ENCODE assay signal across 10 mouse cellular contexts in the genomic region with DNA sequence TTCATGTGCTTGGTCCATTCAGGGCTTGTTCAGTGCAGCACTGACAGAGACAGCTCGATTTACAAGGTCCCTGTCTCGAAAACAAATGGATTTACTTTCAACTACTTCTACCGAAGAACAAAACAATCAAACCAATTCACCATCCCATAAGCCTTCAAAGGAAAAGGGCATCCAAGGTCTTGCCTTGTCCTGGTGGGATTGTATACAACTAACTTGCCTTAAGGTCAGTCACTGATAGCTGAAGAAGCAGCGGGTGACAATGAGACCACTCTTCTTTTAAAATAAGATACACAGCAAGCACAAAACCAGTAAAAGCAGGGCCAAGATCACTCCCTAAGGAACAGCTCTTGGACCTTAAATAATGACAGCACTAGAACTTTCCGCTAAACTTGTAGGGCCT. TPM values are rescaled to one million over a fixed set of nuclear protein-coding genes. Genes with fewer than 3 reads are reported as not detected.
DNase-seq lines count a peak whose midpoint lies in the region; ATAC-seq and TF ChIP-seq lines count a peak whose summit lies in the region.
"Had no signal": no experiment of that assay in that cellular context is flagged by ENCODE, and none has a peak within 500 bp of the region (broad histone marks: within the 10 kb centered on the region; RNA-seq: fewer than 3 reads in every experiment).

No protein-coding gene starts in this region.

- 51% methylated on average over 5 of the region's 5 CpGs for whole genome bisulfite sequencing in forebrain, embryonic 12.5 days
- WGBS in limb, embryonic 10.5 days = 39% methylated on average over 5 of the region's 5 CpGs
- 18% methylated on average over 5 of the region's 5 CpGs for WGBS in neural tube, embryonic 15.5 days

- H3K9me3 ChIP-seq in forebrain, embryonic 12.5 days = no peaks in the 10 kb centered on the region
- no peaks in the 10 kb centered on the region for H3K9me3 ChIP-seq in limb, embryonic 10.5 days (replicated peaks)
- no peaks in the 10 kb centered on the region for H3K9me3 ChIP-seq in neural tube, embryonic 15.5 days (replicated peaks)

- peak overlapping the region; percentile 97; the same call in 1 of the 2 replicates for H3K4me3 ChIP-seq in layer of hippocampus, adult 2 months
- peak overlapping the region; percentile 97 for H3K4me3 ChIP-seq in forebrain, embryonic 12.5 days (replicated peaks)
- peak overlapping the region; percentile 93; the same call in 1 of the 2 replicates for H3K4me3 ChIP-seq in limb, embryonic 10.5 days
- H3K4me3 ChIP-seq in neural tube, embryonic 15.5 days (replicated peaks) = peak overlapping the region; percentile 94

- DNase-seq in layer of hippocampus, adult 2 months (ENCODE audit: low spot score in 2 of 2) = no peak
- DNase-seq in layer of hippocampus, adult 8-10 months (ENCODE audit: low spot score in 2 of 2) = no peak
- DNase-seq in limb, embryonic 10.5 days (ENCODE audit: low spot score) = no peak
- no peak for DNase-seq in kidney, postnatal 4 days
- DNase-seq: lung, postnatal 4 days; thymus, postnatal 14 days had no signal

- H3K36me3 ChIP-seq in forebrain, embryonic 12.5 days (replicated peaks) = peaks cover 23% of the 10 kb centered on the region
- peaks cover 23% of the 10 kb centered on the region for H3K36me3 ChIP-seq in limb, embryonic 10.5 days
- H3K36me3 ChIP-seq in neural tube, embryonic 15.5 days = no peaks in the 10 kb centered on the region

- no peak for TF ChIP-seq CTCF in layer of hippocampus, adult 2 months (conservative IDR thresholded peaks at IDR 0.05)

- H3K4me2 ChIP-seq in forebrain, embryonic 12.5 days = peak overlapping the region; percentile 82
- peak overlapping the region; percentile 89 for H3K4me2 ChIP-seq in neural tube, embryonic 15.5 days

- H3K4me1 ChIP-seq in forebrain, embryonic 12.5 days = peaks cover 43% of the 10 kb centered on the region
- peaks cover 56% of the 10 kb centered on the region for H3K4me1 ChIP-seq in limb, embryonic 10.5 days
- peaks cover 64% of the 10 kb centered on the region for H3K4me1 ChIP-seq in neural tube, embryonic 15.5 days

- no peaks in the 10 kb centered on the region for H3K27me3 ChIP-seq in forebrain, embryonic 12.5 days
- H3K27me3 ChIP-seq in limb, embryonic 10.5 days (ENCODE audit: low read depth, poor library complexity, severe bottlenecking) = no peaks in the 10 kb centered on the region
- no peaks in the 10 kb centered on the region for H3K27me3 ChIP-seq in neural tube, embryonic 15.5 days (replicated peaks)

- peak overlapping the region; percentile 94; the same call in 1 of the 2 replicates for H3K27ac ChIP-seq in layer of hippocampus, adult 2 months
- H3K27ac ChIP-seq in forebrain, embryonic 12.5 days = no peak overlapping the region; the same call in 1 of the 2 replicates
- no peak overlapping the region for H3K27ac ChIP-seq in limb, embryonic 10.5 days
- peak overlapping the region; percentile 94; the same call in 1 of the 2 replicates for H3K27ac ChIP-seq in neural tube, embryonic 15.5 days (replicated peaks)

- no peak for ATAC-seq in forebrain, embryonic 12.5 days (ENCODE audit: low FRiP score)
- no peak for ATAC-seq in neural tube, embryonic 15.5 days (ENCODE audit: low FRiP score)
- ATAC-seq in megakaryocyte progenitor cell, adult 5-6 weeks (replicated peaks; ENCODE audit: poor library complexity) = no peak
- no peak for ATAC-seq in cerebellum, adult (ENCODE audit: insufficient number of reproducible peaks, low FRiP score, low TSS enrichment)

- 0 out of 2 replicates have a peak overlapping the region, but pooled peaks have one; percentile 17 for H3K9ac ChIP-seq in forebrain, embryonic 12.5 days
- peak overlapping the region; percentile 90 for H3K9ac ChIP-seq in neural tube, embryonic 15.5 days (replicated peaks)

RNA-seq across cellular contexts. Expression of gene Rgmb, which starts 7.6 kb away (rescaled TPM):
- total RNA-seq in layer of hippocampus, adult 2 months (2021) = 10 to 100 TPM; 74.0 to 79.9 TPM
- total RNA-seq in layer of hippocampus, adult 8-10 months (2022) = 10 to 100 TPM; 71.9 to 79.8 (median 75.3) TPM
- 65.1 and 70.8 TPM in 2 replicates for polyA plus RNA-seq in forebrain, embryonic 12.5 days (2016; fragmentation: Nextera tagmentation; extraction: Ambion mirVana)
- 9.0 and 14.2 TPM in 2 replicates for polyA plus RNA-seq in limb, embryonic 10.5 days (2016; fragmentation: Nextera tagmentation; extraction: Ambion mirVana)
- 43.3 and 53.7 TPM in 2 replicates for polyA plus RNA-seq in neural tube, embryonic 15.5 days (2015; fragmentation: Nextera tagmentation; extraction: Ambion mirVana)
- 0.05 TPM in 1 of 2 replicates, not detected in the other for total RNA-seq in megakaryocyte progenitor cell, adult 5-6 weeks (2015)
- 0.04 and 0.14 TPM in 2 replicates for total RNA-seq in megakaryocyte progenitor cell, adult 5-6 weeks (2017)

Comparison
In these comparisons a context has a peak if more than half of its experiments do, and no peak if none do; other contexts are left out.
1. H3K27ac ChIP-seq: peak in layer of hippocampus, adult 2 months (single experiment) and neural tube, embryonic 15.5 days (single experiment); none in forebrain, embryonic 12.5 days (single experiment) and limb, embryonic 10.5 days (single experiment).
2. RNA of gene Rgmb, which starts 7.6 kb away (total RNA-seq): 74.0 to 79.9 TPM in layer of hippocampus, adult 2 months and 71.9 to 79.8 TPM in layer of hippocampus, adult 8-10 months; 0.04 to 0.14 TPM in megakaryocyte progenitor cell, adult 5-6 weeks; every median in the first group is over 10 times any median in the second.
3. Peak in every context shown above with its lines, with median percentiles within 50 percentile points of each other: H3K4me3 ChIP-seq.